Mouse (Mus musculus): Measurements from ENCODE around the gene Clvs2. TPM values are rescaled to one million over a fixed set of nuclear protein-coding genes. Genes with fewer than 3 reads are reported as not detected.

Clvs2 gene
- not detected in 2 replicates for total RNA-seq (2012; rRNA removed)
- polyA plus RNA-seq (2012; ENCODE audit: insufficient read depth in 1 of 2, insufficient read length in 2 of 2, low read depth in 1 of 2, low replicate concordance in 2 of 2, missing spikeins in 1 of 2) = not detected

DNA sequence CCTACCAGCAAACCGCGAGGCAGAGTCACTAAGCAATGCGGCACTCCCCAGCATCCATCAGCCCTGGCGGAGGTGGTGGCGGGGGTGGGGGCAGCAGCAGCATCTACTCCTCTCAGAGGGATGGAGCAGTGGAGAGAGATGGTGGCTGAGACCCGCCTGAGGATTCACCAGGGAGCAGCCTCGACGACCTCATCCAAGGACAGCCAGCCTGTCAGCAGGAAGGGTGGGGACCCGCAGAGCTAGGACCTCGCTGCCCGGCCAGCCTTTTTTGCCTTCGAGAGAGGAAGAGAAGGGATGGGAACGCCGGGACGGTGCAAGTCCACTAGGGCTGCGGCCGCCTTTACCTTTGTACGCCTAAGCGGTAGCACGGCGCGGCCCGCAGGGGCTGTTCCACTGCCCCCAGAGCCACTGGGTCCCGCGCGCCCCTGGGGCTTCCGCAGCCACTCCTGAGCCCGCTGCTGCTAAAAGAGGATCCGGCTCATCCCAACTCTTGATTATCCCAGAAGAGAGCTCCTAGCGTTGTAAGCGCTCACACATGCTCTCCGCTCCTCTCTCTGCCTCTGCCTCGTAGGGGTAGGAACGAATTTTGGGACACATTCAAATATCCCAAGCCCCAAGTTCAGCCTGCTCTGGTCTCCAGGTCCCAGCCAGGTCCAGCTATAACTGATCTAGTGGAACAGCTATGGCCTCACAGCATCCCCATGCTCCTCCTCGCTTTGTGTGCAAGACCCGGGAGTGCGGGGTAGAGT lies at the start of gene Clvs2:
Gene Clvs2, minus strand, starts transcription at position 639 of the 749 bp plus-strand sequence.
- no peaks in the 10 kb centered on the region for H3K9me3 ChIP-seq (replicated peaks; ENCODE audit: insufficient read depth, low read length)
- H3K36me3 ChIP-seq (ENCODE audit: control insufficient read depth in 1 of 2, insufficient read depth in 2 of 2, low read length in 2 of 2) = no peaks in the 10 kb centered on the region
- no peaks in the 10 kb centered on the region for H3K27me3 ChIP-seq (ENCODE audit: control insufficient read depth in 1 of 2, insufficient read depth in 2 of 2, low read length in 2 of 2)
- H3K27ac ChIP-seq (ENCODE audit: control insufficient read depth, low read depth, low read length) = no peak within 1 kb of the TSS
- H3K9ac ChIP-seq (ENCODE audit: control insufficient read depth, low read depth, low read length, poor library complexity, severe bottlenecking) = no peak within 1 kb of the TSS
- H3K79me2 ChIP-seq (ENCODE audit: control insufficient read depth, insufficient read depth, low read length, poor library complexity) = no peaks in the 10 kb centered on the region
- no peaks in the 10 kb centered on the region for H3K4me1 ChIP-seq (ENCODE audit: control insufficient read depth in 1 of 2, insufficient read depth in 2 of 2, low read length in 2 of 2)
- TF ChIP-seq ZMIZ1 (IDR thresholded peaks at IDR 0.05; ENCODE audit: low read depth, low read length) (no peak), USF1 (IDR thresholded peaks at IDR 0.05; ENCODE audit: low read depth, low read length) (no peak), USF2 (IDR thresholded peaks at IDR 0.05; ENCODE audit: borderline replicate concordance in 1 of 2, insufficient read depth in 1 of 2, low read depth in 1 of 2, low read length in 2 of 2) (no peak), CHD1 (IDR thresholded peaks at IDR 0.05; ENCODE audit: low read depth, low read length) (no peak), ETS1 (IDR thresholded peaks at IDR 0.05; ENCODE audit: low read depth, low read length) (no peak), MAZ (IDR thresholded peaks at IDR 0.05; ENCODE audit: low read depth, low read length) (no peak), NELFE (IDR thresholded peaks at IDR 0.05; ENCODE audit: low read depth, low read length) (no peak), MAFK (IDR thresholded peaks at IDR 0.05; ENCODE audit: borderline replicate concordance, low read depth, low read length) (no peak), KAT2A (conservative IDR thresholded peaks at IDR 0.05; ENCODE audit: low read depth, low read length) (no peak), TBP (IDR thresholded peaks at IDR 0.05; ENCODE audit: low read depth, low read length) (no peak), ZC3H11A (IDR thresholded peaks at IDR 0.05; ENCODE audit: low read depth, low read length) (no peak), EP300 (IDR thresholded peaks at IDR 0.05; ENCODE audit: low read depth in 1 of 2, low read length in 2 of 2) (no peak), UBTF (IDR thresholded peaks at IDR 0.05; ENCODE audit: borderline replicate concordance, insufficient read depth, low read depth, low read length) (no peak), SMC3 (IDR thresholded peaks at IDR 0.05; ENCODE audit: low read depth, low read length) (no peak), RAD21 (IDR thresholded peaks at IDR 0.05; ENCODE audit: low read depth, low read length) (no peak), MYB (IDR thresholded peaks at IDR 0.05; ENCODE audit: low read depth, low read length) (no peak), E2F4 (IDR thresholded peaks at IDR 0.05; ENCODE audit: borderline replicate concordance, low read depth, low read length) (no peak), GATA1 (IDR thresholded peaks at IDR 0.05; ENCODE audit: low read depth, low read length) (no peak), BHLHE40 (IDR thresholded peaks at IDR 0.05; ENCODE audit: borderline replicate concordance, low read depth, low read length) (no peak)
- no peak within 1 kb of the TSS for H3K4me3 ChIP-seq (ENCODE audit: control insufficient read depth in 1 of 2, insufficient read depth in 1 of 2, low read depth in 2 of 2, low read length in 2 of 2)
- no peak for DNase-seq (ENCODE audit: low read depth, low spot score)

DNA sequence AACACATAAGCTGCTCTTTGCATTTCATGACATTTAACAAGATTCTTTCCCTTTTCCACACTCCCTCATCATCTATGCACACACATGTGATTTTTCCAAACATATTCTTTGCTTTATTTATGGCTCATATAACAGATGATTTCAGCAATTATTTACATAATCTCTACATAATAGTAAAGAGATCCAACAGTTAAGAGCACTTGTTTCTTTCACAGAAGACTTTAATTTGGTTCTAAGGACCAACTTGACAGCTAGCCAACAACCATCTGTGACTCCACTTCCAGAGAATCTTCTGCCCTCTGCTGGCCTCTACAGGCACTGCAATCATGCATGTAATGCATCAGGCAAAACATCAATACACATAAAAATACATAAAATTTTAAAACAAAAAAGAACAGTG lies 28.6 kb upstream of the Clvs2 start:
- no peaks in the 10 kb centered on the region for H3K9me3 ChIP-seq (replicated peaks; ENCODE audit: insufficient read depth, low read length)
- TF ChIP-seq KAT2A (conservative IDR thresholded peaks at IDR 0.05; ENCODE audit: low read depth, low read length) = no peak
- peak; percentile 37 for TF ChIP-seq RAD21 (IDR thresholded peaks at IDR 0.05; ENCODE audit: low read depth, low read length)
- no peak for TF ChIP-seq JUND (IDR thresholded peaks at IDR 0.05; ENCODE audit: low read depth, low read length)
- TF ChIP-seq USF1 (IDR thresholded peaks at IDR 0.05; ENCODE audit: low read depth, low read length) = no peak
- TF ChIP-seq SMC3 (IDR thresholded peaks at IDR 0.05; ENCODE audit: low read depth, low read length) = peak; percentile 55
- peak; percentile 45 to 50 (median 47) for TF ChIP-seq CTCF (IDR thresholded peaks at IDR 0.05 in 2 of 3, conservative IDR thresholded peaks at IDR 0.05 in 1 of 3; ENCODE audit: control insufficient read depth in 1 of 3, insufficient read depth in 1 of 3, low read depth in 2 of 3, low read length in 3 of 3, poor library complexity in 1 of 3, severe bottlenecking in 1 of 3)
- no peak overlapping the region for H3K9ac ChIP-seq (ENCODE audit: control insufficient read depth, low read depth, low read length, poor library complexity, severe bottlenecking)
- H3K4me1 ChIP-seq (ENCODE audit: control insufficient read depth in 1 of 2, insufficient read depth in 2 of 2, low read length in 2 of 2) = no peaks in the 10 kb centered on the region
- no peaks in the 10 kb centered on the region for H3K27me3 ChIP-seq (ENCODE audit: control insufficient read depth in 1 of 2, insufficient read depth in 2 of 2, low read length in 2 of 2)
- peak; percentile 33 for DNase-seq (ENCODE audit: low read depth, low spot score)
- no peaks in the 10 kb centered on the region for H3K79me2 ChIP-seq (ENCODE audit: control insufficient read depth, insufficient read depth, low read length, poor library complexity)
- no peak overlapping the region for H3K27ac ChIP-seq (ENCODE audit: control insufficient read depth, low read depth, low read length)
- H3K36me3 ChIP-seq (ENCODE audit: control insufficient read depth in 1 of 2, insufficient read depth in 2 of 2, low read length in 2 of 2) = no peaks in the 10 kb centered on the region
- no peak overlapping the region for H3K4me3 ChIP-seq (ENCODE audit: control insufficient read depth in 1 of 2, insufficient read depth in 1 of 2, low read depth in 2 of 2, low read length in 2 of 2)

Data from MEL (cell line).